Mouse (Mus musculus): ENCODE data around the gene Msh5. TPM values are rescaled to one million over a fixed set of nuclear protein-coding genes. Genes with fewer than 3 reads are reported as not detected.

The Msh5 gene
- polyA plus RNA-seq (2015; fragmentation: Nextera tagmentation; extraction: Ambion mirVana) = 2.2 and 3.5 TPM in 2 replicates

GRCm38 (mm10) chr17:35046681-35047455 is at the start of gene Msh5:
TSS of gene Msh5 (minus strand) at chr17:35046745.

GRCm38 (mm10) chr17:35088825-35089644 is 42.5 kb upstream of the Msh5 start, which contains the start of gene Abhd16a:
TSS of gene Abhd16a (plus strand) at chr17:35089263.

GRCm38 (mm10) chr17:35085208-35085865 is 38.8 kb upstream of the Msh5 start, which contains the start of gene Ly6g6f:
TSS of gene Ly6g6f (minus strand) at chr17:35085610.

GRCm38 (mm10) chr17:35077786-35078233 is 31.3 kb upstream of the Msh5 start, which contains the start of gene Ly6g6d:
TSS of gene Ly6g6d (minus strand) at chr17:35078065.

GRCm38 (mm10) chr17:35076507-35077176 is 30.1 kb upstream of the Msh5 start, which contains the start of gene Ly6g6e:
TSS of gene Ly6g6e (plus strand) at chr17:35076902.

GRCm38 (mm10) chr17:35066084-35066483 is 19.5 kb upstream of the Msh5 start, which contains the start of gene Mpig6b:
TSS of gene Mpig6b (minus strand) at chr17:35066184.

GRCm38 (mm10) chr17:35064951-35065947 is 18.7 kb upstream of the Msh5 start, which contains the start of gene Ly6g6c:
TSS of gene Ly6g6c (plus strand) at chr17:35065388.

GRCm38 (mm10) chr17:35058911-35059892 is 12.7 kb upstream of the Msh5 start, which contains the start of gene Ddah2:
TSS of gene Ddah2 (plus strand) at chr17:35059035.

GRCm38 (mm10) chr17:35049561-35050016 is 3.0 kb upstream of the Msh5 start, which contains the start of gene Clic1:
TSS of gene Clic1 (plus strand) at chr17:35049966.

GRCm38 (mm10) chr17:35027277-35028068 is 19.1 kb downstream of the Msh5 start, which contains the start of gene Sapcd1:
TSS of gene Sapcd1 (minus strand) at chr17:35028016.

GRCm38 (mm10) chr17:35016376-35016775 is 30.2 kb downstream of the Msh5 start, which contains the start of gene Vwa7:
TSS of gene Vwa7 (plus strand) at chr17:35016579.

GRCm38 (mm10) chr17:35000717-35001451 is 45.7 kb downstream of the Msh5 start, which contains the start of gene Vars:
TSS of gene Vars (plus strand) at chr17:35000987.

GRCm38 (mm10) chr17:34981690-34982180 is 64.8 kb downstream of the Msh5 start, which contains the start of gene Lsm2:
TSS of gene Lsm2 (plus strand) at chr17:34981862.

All from skeletal muscle tissue, postnatal 0 days (tissue).